Mouse (Mus musculus) limb, embryonic 11.5 days (tissue): ENCODE measurements around the gene Fmo6. TPM values are rescaled to one million over a fixed set of nuclear protein-coding genes. Genes with fewer than 3 reads are reported as not detected.

Experiments used
- ATAC-seq: fragments of 200-750 bp; cut with Nextera tagmentation; 2 replicates; pipeline ENCODE4 v1.8.0; 2017; ENCODE audit warnings: low read depth; ENCODE audit not compliant: insufficient number of reproducible peaks, low FRiP score, low TSS enrichment
- DNase-seq: peaks from one replicate; pipeline ENCODE4 v3.0.0-alpha.2; 2015; ENCODE audit warnings: low spot score
- H3K27ac ChIP-seq: fragments of 300-500 bp; sonication (generic); replicated peaks from 2 replicates; pipeline ENCODE4 v1.5.1; 2014; ENCODE audit warnings: low read depth, mild to moderate bottlenecking, low read length
- H3K27me3 ChIP-seq: fragments of 300-500 bp; sonication (generic); 2 replicates; pipeline ENCODE4 v1.6.1; 2014; ENCODE audit warnings: mild to moderate bottlenecking, low read length, mixed read lengths; ENCODE audit not compliant: control insufficient read depth, insufficient read depth
- H3K36me3 ChIP-seq: fragments of 300-500 bp; sonication (generic); 2 replicates; pipeline ENCODE4 v1.6.1; 2014; ENCODE audit warnings: mild to moderate bottlenecking, low read length, moderate library complexity, mixed read lengths; ENCODE audit not compliant: control insufficient read depth, insufficient read depth
- H3K4me1 ChIP-seq: fragments of 300-500 bp; sonication (generic); 2 replicates; pipeline ENCODE4 v1.6.1; 2014; ENCODE audit warnings: low read length, mixed read lengths; ENCODE audit not compliant: control insufficient read depth, insufficient read depth
- H3K4me2 ChIP-seq: fragments of 300-500 bp; sonication (generic); 2 replicates; pipeline ENCODE4 v1.6.1; 2014; ENCODE audit warnings: low read depth, mild to moderate bottlenecking, moderate library complexity; ENCODE audit not compliant: severe bottlenecking
- H3K4me3 ChIP-seq: fragments of 300-500 bp; sonication (generic); 2 replicates; pipeline ENCODE4 v1.5.1; 2014; ENCODE audit warnings: low read depth, low read length
- H3K9ac ChIP-seq: fragments of 300-500 bp; sonication (generic); 2 replicates; pipeline ENCODE4 v1.6.1; 2014; ENCODE audit warnings: mild to moderate bottlenecking, low read length
- H3K9me3 ChIP-seq: fragments of 300-500 bp; sonication (generic); 2 replicates; pipeline ENCODE4 v1.6.1; 2016; ENCODE audit warnings: low read length; ENCODE audit not compliant: control insufficient read depth
- WGBS: fragments of 180-500 bp; shearing (Covaris S2); extraction: QIAGEN DNeasy Blood & Tissue Kit; methylation state at CpG from one replicate; pipeline ENCODE4 v1.1.7; 2014; 5-methylcytosine and 5-hydroxymethylcytosine counted together
- polyA plus RNA-seq: library from polyadenylated mRNA; unstranded; fragments of >200 nt; fragmentation: Nextera tagmentation; extraction: Ambion mirVana; gene quantifications from 2 replicates; pipeline ENCODE4 v1.2.1, GENCODE M21; 2014

The Fmo6 gene
- polyA plus RNA-seq, 1 experiment from 2014 or later = not detected

DNA sequence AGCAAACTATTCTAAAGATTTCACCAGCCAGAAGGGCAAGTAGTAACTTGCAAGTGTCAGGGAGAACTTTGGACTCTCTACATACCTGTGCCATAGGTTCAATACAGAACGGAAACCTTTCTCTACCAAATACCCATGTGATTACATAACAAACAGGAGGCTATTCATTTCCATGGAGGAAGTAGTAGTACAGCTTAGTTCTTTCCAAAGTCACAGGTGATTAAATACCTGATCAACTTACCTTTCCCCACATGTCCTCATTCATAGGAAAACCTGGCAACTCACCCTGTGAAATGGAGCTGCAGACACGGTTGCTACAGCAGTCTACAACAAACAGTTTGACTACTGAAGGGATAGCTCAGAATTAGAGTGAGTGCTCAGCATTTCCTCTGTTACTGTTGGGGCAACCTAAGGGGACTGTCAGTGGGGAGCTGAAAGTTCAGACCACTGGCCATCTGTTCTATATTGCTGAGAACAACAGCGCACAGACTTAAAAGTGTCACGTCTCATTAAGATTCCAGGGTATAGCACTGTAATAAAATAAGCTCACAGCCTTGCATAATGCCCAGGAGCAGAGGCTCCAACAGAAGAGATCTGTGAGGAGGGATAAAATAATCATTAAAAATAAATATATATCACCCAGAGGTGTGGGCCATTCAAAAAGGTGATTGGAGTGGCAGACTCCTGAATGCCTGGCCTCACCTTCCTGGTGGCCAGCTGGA lies 9.7 kb upstream of the Fmo6 start:
- Histone ChIP-seq H3K27ac (no peak overlapping the region), H3K4me1 (peaks cover 3% of the 10 kb centered on the region; the same call in 1 of the 2 replicates), H3K4me2 (no peak overlapping the region), H3K4me3 (no peak overlapping the region), H3K36me3 (no peaks in the 10 kb centered on the region), H3K9me3 (no peaks in the 10 kb centered on the region), H3K9ac (no peak overlapping the region), H3K27me3 (no peaks in the 10 kb centered on the region)
- peak; percentile 47; the same call in 1 of the 2 replicates for ATAC-seq
- 45% methylated on average over 4 of the region's 4 CpGs for WGBS
- DNase-seq = peak; percentile 23

DNA sequence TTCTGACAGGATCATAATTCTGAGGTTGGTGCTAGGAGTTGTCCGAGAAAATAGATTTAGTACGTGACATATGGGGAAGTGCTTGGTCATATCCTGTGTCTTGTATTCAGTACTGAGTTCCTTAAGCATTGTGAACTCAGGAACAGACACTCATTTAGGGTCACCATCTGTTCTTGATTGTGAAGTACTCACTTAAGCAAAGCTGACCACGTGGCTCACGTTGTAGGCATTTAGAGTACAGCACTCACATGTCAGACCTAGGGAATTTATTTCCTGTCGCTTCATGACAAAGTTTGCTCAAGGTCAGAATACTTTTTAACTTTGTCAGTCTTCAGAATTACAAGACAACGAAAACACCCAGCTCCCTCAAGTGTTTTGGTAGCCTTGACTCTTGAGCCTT lies 6.4 kb upstream of the Fmo6 start:
- 25% methylated on average over 6 of the region's 6 CpGs for WGBS
- DNase-seq = no peak

DNA sequence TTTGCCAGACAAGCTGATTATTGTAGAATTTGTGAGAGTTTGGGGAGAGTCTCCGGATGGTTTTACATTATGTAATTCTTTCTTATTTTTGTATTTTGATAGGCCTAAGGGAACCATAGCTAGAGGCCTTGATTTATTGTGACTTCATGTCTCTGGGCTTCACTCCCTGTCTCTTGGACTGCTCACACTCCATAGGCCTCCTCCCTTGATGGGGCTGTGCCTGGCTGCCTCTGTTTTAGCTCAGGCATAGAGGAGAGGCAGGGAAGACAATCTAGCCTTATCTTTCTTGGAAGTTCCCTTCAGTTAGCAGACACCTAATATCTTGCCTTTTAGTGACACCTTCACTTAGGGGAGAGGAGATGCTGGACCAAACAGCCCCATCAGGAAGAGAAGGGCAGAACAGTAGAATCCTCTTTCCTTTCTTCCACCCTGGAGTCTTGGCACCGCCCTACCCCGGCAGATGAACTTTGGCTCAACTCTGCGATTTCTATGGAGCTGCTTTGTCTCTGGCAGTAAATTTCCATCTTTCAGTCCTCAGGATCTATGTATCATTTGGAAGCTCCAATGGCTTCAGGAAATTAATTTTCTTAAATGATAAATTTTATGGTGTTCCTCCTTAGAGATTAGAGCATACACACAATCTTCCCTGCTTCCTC lies 1.5 kb upstream of the Fmo6 start:
- Histone ChIP-seq H3K4me2 (no peak overlapping the region), H3K9ac (no peak overlapping the region), H3K27me3 (no peaks in the 10 kb centered on the region), H3K9me3 (no peaks in the 10 kb centered on the region), H3K4me3 (no peak overlapping the region), H3K4me1 (no peaks in the 10 kb centered on the region; the same call in 1 of the 2 replicates), H3K27ac (no peak overlapping the region), H3K36me3 (no peaks in the 10 kb centered on the region)
- ATAC-seq (0 out of 2 replicates have a peak, but pooled peaks have one; percentile 52), DNase-seq (no peak)
- WGBS = 82% methylated on average over 4 of the region's 4 CpGs

More for the DNA sequence above, 6.4 kb upstream of the Fmo6 start:
- Histone ChIP-seq H3K9ac (no peak overlapping the region), H3K4me3 (no peak overlapping the region), H3K27me3 (no peaks in the 10 kb centered on the region), H3K27ac (no peak overlapping the region), H3K36me3 (no peaks in the 10 kb centered on the region), H3K4me1 (peaks cover 3% of the 10 kb centered on the region), H3K4me2 (no peak overlapping the region), H3K9me3 (no peaks in the 10 kb centered on the region)
- ATAC-seq = no peak

DNA sequence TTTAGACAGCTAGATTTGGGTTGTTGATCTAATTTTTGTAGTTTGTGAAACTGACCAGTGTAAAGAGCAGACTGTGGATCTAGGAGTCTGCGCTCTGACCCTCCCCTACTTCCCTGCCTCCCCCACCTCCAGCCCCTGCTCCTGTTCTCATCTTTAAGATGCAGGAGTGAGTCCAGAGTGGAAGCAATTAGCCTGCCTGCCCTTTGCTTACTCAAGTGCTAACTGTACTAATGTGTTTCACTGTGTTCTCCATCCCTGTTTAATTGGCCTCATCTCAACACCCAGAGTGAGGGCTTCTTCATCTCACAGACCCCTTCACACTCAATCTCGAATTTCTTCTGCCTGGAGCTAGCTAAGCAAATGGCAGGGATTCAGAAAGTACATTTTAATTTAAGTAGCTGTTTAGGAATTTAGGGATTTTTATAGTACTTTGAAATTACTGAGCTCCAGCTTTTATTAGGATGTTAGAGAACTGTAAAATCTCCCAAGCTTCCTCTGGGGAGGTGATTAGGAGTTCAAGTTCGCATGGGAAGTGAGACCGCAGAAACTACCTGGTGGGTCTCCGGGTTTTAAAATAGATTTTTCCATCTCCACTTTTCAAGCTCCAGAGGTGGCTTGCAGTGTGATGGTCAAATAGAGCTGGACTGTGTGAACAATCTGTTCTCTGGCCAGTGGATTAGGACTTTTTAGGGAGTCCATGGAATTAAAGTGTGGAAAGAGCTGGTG lies 818 bp upstream of the Fmo6 start:
- Histone ChIP-seq H3K4me1 (no peaks in the 10 kb centered on the region; the same call in 1 of the 2 replicates), H3K27ac (no peak overlapping the region), H3K4me2 (no peak overlapping the region), H3K4me3 (no peak overlapping the region), H3K27me3 (no peaks in the 10 kb centered on the region), H3K36me3 (no peaks in the 10 kb centered on the region), H3K9ac (no peak overlapping the region), H3K9me3 (no peaks in the 10 kb centered on the region)
- peak; percentile 63 for ATAC-seq
- peak; percentile 37 for DNase-seq
- 33% methylated on average over 5 of the region's 5 CpGs for WGBS

DNA sequence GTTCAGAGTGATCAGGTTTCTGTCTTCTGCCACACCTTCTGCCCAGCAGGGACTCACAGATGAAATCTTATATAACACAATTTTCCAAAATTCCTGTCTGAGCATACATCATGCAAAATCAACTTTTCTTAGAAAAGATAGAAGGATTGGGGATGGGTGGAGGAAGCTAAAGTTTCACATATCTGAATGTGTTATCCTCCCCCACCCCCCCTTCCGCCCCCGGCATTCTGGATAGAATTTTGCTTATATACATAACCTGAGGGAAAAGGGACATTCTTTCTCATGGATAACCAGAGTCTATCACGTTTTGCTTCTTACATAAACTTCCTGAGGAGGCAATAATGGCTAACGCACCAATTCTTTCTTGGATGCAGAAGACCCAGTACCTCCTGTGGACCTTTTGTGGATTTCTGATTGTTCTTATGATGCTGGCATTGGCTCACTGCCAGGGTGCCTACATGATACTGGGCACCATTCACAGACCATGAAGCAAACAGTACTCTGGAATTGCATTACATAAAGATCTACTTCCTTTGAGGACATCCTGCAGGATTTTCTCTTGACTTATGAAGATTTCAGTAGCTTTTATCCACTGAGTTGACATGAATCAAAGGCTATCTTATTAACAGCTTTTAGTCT lies 2.8 kb downstream of the Fmo6 start:
- H3K27me3 ChIP-seq = no peaks in the 10 kb centered on the region
- H3K9me3 ChIP-seq = no peaks in the 10 kb centered on the region
- WGBS = 84% methylated on average over 4 of the region's 4 CpGs
- no peak overlapping the region for H3K27ac ChIP-seq
- no peaks in the 10 kb centered on the region for H3K36me3 ChIP-seq
- no peak for DNase-seq
- H3K4me1 ChIP-seq = no peaks in the 10 kb centered on the region; the same call in 1 of the 2 replicates
- H3K9ac ChIP-seq = no peak overlapping the region
- no peak overlapping the region for H3K4me2 ChIP-seq
- no peak overlapping the region for H3K4me3 ChIP-seq
- no peak for ATAC-seq

DNA sequence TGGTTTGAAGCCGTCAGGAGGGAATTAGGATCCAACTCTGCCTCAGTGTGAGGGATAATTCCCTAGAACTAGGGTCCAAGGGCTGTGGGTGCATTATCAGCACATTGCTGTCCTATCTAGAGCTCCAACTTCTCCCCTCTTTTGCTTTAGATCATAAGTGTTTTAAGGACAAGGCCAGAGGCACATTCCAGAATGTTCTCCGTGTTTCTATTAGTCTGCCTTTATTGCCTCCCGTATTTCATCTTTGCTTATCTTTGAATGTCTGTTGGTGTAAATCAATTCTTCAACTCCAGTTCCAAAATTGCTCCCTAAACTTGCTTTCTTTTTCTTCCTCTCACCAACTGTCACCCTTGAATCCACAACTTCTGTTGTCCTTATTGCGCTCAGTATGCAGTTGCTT lies 4.9 kb downstream of the Fmo6 start:
- H3K27ac ChIP-seq = no peak overlapping the region
- no peaks in the 10 kb centered on the region for H3K27me3 ChIP-seq
- WGBS = 84% methylated on average over 4 of the region's 4 CpGs

DNA sequence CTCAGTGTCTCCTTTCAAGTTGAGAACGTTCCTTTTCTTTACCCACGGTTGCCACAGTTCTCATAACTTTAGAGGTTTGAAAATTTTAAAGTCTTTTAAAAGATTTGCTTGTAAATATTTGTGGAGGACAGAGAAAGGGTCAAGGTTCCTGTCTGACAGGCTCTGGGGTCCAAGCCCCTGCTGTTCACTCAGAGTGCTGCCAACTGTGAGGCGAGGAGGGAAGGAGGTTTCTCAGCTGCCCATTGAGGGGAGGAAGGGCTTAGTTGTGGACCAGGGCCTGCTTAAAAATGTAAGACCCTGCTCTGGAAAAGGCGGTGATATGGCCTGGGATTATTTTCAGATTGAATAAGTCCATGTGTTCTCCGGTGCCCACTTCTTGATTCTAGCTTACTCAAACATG lies 5.4 kb downstream of the Fmo6 start:
- WGBS = 81% methylated on average over 5 of the region's 5 CpGs
- Histone ChIP-seq H3K36me3 (no peaks in the 10 kb centered on the region), H3K9me3 (no peaks in the 10 kb centered on the region), H3K4me3 (no peak overlapping the region), H3K4me1 (no peaks in the 10 kb centered on the region), H3K4me2 (no peak overlapping the region), H3K27ac (no peak overlapping the region), H3K9ac (no peak overlapping the region), H3K27me3 (no peaks in the 10 kb centered on the region)
- DNase-seq (no peak), ATAC-seq (no peak)

More for the DNA sequence above, 4.9 kb downstream of the Fmo6 start:
- Histone ChIP-seq H3K4me3 (no peak overlapping the region), H3K36me3 (no peaks in the 10 kb centered on the region), H3K9ac (no peak overlapping the region), H3K9me3 (no peaks in the 10 kb centered on the region), H3K4me1 (no peaks in the 10 kb centered on the region), H3K4me2 (no peak overlapping the region)
- no peak for DNase-seq
- ATAC-seq = no peak

DNA sequence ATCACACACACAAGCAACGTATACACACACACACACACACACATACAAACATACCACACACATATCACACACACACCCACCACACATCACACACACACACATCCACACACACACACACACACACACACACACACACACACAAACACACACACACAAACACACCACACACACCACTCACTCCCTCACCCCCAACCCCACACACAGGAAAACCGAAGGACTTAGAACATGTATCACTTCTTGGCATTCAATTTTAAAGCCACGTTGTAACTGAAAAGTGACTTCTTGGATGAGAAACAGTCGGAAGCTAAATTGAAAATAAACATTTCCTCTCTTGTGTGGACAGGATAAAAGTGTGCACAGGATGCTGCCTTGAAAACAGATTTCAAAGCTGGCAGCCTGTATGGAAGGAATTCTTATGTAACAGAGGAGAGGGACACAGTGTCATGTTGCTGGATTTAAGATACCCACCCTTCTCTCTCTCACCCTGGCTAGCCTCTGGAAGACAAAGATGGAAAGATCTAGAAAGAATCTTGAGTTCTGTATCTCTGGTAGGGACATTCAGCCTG lies 5.9 kb downstream of the Fmo6 start:
- no peak for DNase-seq
- no peaks in the 10 kb centered on the region for H3K36me3 ChIP-seq
- H3K4me3 ChIP-seq = no peak overlapping the region
- 88% methylated on average over 4 of the region's 4 CpGs for WGBS
- no peak overlapping the region for H3K4me2 ChIP-seq
- H3K9me3 ChIP-seq = no peaks in the 10 kb centered on the region
- no peak overlapping the region for H3K9ac ChIP-seq
- H3K4me1 ChIP-seq = no peaks in the 10 kb centered on the region
- no peak overlapping the region for H3K27ac ChIP-seq
- ATAC-seq = no peak
- no peaks in the 10 kb centered on the region for H3K27me3 ChIP-seq
